Mouse (Mus musculus): ENCODE data around the gene Ndufb2.

The Ndufb2 gene

DNA sequence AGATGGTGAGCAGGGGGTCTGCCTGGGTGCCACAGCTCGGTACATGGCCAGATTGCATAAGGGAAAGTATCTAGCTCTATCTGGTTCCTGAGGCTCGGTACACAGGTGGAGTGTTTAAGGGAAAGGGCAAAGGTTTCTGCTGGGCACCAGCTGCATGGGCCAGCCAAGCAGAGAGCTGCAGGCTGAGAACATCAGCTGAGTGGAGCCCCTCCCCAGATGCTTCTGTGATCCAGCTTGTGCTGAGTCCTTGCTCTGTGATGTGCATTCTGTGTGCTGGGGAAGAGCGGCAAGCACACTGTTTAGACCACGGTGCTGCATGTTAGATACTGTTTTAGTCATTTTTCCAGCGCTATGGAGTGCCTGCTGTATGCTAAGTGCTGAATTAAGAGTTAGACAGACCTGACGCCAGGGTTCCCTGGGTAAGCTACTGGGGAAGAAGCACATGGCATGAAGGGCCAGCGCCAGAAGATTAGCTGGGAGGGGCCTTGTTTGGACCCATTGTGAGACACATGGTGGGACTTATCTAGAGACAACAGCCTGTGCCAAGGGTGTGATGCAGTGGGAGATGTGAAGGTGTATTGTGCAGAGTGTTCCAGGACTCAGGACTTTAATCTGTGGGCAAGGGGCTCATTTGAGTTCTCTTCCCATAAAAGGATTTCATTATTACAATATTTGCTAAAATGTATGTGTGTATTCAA lies 11.1 kb upstream of the Ndufb2 start:
- no peak for DNase-seq

DNA sequence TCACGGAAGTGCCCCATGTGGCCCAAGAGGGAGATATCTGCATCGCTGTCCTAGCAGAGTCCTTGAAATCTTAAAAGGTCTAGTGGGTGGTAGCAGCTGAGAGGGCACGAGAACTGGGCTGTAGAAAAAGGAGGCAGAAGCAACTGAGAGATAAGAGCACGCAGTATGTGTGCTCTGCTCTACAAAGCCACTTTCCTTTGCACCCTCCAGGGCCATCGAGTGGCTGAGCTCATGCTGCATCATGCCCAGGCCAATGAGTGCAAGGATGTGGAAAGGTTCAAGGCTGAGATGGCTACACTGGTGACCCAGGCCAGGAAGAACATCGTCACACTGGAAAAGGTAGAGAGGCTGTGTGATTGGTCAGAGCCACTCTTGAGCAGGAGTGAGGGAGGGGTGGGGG lies 6.9 kb upstream of the Ndufb2 start, which contains the start of gene Gm42420:
Gm42420 (plus strand) TSS at position 237 of the 400 bp plus-strand sequence.
- no peak for DNase-seq

DNA sequence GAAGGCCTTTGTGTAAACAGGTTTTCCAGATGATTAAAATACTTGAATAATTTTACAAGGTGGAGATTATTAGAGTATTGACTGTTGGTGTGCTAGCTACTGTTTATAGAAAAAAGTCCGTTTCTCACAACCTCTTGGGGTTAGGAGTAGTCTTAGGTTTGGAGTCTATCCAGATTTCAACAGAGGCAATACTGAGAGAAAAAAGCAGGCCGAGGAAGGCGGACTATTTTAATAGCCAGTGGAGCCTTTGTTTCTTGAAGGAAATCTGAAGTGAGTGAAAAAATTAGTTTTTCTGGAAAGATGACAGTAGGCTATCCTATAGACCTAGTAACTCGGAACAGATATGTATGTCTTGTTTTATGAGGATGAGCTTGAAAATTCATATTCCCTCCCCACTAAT lies 893 bp upstream of the Ndufb2 start:
- no peak for DNase-seq

DNA sequence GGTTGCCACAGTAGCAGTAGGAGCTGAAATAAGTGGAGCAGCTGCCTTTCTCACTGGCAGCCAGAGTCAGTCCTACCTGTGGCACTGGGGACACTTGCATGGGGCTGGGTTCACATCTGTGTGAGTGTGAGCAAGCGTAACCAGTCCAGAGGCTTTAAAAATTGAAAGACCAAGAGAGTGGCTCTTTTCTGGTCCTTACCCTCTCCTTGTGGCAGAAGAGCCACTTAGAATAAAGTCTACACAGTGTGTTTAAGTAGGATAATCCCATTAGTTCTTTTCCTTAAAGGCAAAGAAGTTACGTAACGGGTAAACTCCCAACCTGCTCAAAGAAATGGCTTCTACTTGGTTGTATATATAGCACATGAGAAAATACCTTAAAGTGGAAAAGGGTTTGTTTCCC lies 8.5 kb downstream of the Ndufb2 start:
- no peak for DNase-seq

DNA sequence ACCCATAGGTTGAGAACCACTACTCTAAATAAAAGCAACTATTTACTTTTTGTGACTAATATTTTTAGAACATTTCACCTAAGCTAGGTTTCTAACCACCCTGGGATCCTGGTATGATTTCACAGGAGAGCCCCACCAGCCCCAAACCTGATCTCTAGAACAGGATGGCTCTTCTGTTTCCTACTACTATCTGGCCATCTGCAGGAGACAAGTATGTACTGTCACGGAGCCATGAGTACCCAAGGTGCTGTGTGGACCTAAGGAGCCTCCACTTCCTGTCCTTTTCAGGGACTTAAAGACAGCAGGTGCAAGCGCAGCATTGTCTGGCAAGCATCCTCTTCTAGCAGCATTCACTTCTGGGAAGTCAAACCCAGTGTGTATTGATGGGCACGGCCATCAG lies 9.5 kb downstream of the Ndufb2 start:
- no peak for DNase-seq

DNA sequence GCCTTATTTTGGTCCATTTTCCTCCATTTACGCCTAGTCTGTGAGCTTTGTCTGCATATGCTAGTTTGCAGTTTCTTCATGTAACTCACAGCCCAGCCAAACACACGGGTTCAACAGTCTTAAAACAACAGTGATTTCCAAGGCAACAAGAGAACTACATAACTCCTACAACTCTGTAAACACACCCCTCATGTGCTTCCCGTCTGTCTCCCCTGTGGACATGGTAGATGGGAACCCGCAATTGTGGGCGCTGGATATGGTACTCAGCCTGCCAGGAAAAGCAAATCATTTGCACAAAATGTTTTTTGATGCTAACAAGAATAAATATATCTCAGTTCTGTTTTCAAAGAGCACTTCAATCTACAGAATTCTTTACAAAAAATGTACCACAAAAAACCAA lies 12.2 kb downstream of the Ndufb2 start:
- DNase-seq = no peak

DNA sequence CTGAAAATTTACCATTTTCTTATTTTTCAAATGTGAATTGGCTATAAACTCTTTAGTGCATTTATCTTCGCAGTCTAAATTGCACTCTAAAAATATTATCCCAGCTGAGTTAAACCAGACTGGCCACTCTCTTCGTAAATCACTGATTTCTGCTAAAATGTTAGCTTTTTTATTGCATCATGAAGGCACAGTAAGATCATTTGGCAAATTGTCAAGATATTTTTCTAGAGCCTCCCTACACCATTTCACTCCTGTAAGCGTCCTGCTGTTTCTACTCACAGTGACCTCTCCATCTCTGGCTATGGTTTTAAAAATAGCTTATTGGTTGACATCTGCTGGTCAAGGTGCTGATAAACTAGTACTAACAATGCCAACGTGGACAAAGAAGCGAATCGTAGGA lies 13.7 kb downstream of the Ndufb2 start:
- no peak for DNase-seq

DNA sequence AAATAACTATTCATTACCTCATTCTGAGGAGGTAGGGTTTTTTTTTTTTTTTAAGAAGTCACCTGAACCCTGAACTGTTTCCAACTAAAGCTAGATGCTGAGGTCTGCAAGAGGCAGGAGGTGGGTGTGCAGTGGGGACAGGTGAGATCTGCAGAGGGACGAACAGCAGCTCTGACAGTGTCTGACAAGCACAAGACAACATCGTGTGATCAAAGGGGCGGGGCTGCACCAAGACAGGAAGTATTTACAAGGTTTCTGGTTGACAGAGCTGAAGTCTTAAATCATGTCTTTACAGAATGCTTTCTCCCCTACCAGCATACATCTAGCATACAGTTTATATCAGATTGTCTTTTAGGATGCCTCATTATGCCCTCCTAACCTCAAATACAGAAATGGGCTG lies 14.5 kb downstream of the Ndufb2 start:
- no peak for DNase-seq

DNA sequence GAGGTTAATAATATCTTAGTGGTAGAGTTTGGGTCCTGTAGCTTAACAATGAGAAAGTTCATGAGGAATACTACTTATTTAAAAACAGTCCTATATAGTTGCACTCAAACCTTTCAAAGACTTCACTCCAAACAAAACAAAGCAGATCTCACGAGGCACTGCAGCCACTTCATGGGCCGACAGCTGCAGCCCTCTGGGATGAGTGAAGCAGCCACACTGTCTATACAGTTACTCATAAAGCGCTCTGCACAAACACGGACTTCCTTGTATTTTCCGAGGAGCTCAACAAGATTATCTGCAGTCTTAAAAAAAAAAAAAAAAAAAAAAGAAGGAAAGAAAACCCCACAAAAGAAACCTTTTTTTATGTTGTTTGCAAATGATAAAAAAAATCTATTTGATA lies 15.0 kb downstream of the Ndufb2 start:
- no peak for DNase-seq

DNA sequence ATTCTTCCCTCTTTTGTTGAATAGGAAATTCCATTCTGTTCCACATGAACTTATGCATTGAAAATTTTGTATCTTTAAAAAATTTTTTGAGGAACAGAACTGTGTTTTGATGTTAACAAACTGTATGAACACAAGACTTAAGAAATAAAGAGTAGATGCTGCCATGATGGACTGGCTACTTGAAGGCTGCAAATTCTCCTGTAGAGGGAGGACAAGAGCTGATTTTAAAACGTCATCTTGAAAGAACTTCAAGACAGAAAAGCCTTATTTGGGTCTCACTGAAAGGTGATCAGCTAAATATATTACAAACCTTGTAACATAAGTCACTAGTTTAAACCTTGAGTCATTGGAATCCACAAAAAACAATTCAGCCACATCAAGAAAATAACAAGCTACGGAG lies 17.8 kb downstream of the Ndufb2 start:
- DNase-seq = no peak

DNA sequence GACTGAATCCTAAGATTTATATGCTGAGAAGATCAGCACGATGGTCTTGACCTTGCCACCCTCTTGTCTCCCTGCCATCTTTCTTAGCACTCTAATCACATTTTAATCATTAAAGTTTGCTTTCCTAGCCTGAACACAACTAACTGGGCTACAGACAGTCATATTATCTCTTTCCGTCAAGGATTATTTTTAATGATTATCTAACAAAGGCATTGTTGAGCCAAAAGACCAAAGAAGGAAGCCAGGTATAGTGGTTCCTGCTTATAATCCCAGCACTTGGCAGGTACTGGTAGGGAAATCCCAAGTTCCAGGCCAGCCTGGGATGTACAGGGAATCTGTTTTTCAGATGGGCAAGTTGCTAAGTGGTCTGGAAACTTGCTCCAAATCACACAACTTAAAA lies 18.9 kb downstream of the Ndufb2 start:
- no peak for DNase-seq

Data from cerebellum, adult 11-12 months (tissue).